Mouse (Mus musculus) heart, adult 2 months (tissue): Measurements from ENCODE around the gene Ciapin1. TPM values are rescaled to one million over a fixed set of nuclear protein-coding genes. Genes with fewer than 3 reads are reported as not detected.

Source experiments
- DNase-seq, 2 experiments: peaks; one replicate each; pipeline ENCODE4 v3.0.0; 2021
- H3K27ac ChIP-seq: fragments of 200-600 bp; 2 replicates; pipeline ENCODE4 v1.8.1; 2022
- H3K27me3 ChIP-seq: fragments of 200-500 bp; 2 replicates; pipeline ENCODE4 v1.6.1; 2012; ENCODE audit warnings: mild to moderate bottlenecking, low read length, inconsistent platforms, mixed read lengths; ENCODE audit not compliant: control insufficient read depth, insufficient read depth
- H3K36me3 ChIP-seq: fragments of 200-500 bp; 2 replicates; pipeline ENCODE4 v1.6.1; 2012; ENCODE audit warnings: low read length, inconsistent platforms; ENCODE audit not compliant: control insufficient read depth, insufficient read depth
- H3K4me1 ChIP-seq: fragments of 200-500 bp; 2 replicates; pipeline ENCODE4 v1.6.1; 2011; ENCODE audit warnings: low read length; ENCODE audit not compliant: control insufficient read depth, insufficient read depth
- H3K4me3 ChIP-seq: fragments of 200-600 bp; 2 replicates; pipeline ENCODE4 v1.8.1; 2022
- H3K79me2 ChIP-seq: fragments of 200-500 bp; replicated peaks from 2 replicates; pipeline ENCODE4 v1.6.1; 2012; ENCODE audit warnings: mild to moderate bottlenecking, inconsistent platforms, low read length, moderate library complexity, mixed read lengths; ENCODE audit not compliant: control insufficient read depth, insufficient read depth
- H3K9ac ChIP-seq: fragments of 200-500 bp; 2 replicates; pipeline ENCODE4 v1.6.1; 2012; ENCODE audit warnings: low read depth, mild to moderate bottlenecking, control low read depth, inconsistent platforms, low read length, mixed read lengths
- CTCF ChIP-seq: fragments of 200-600 bp; IDR thresholded peaks from 2 replicates; pipeline ENCODE4 v1.8.1; 2022; ENCODE audit warnings: antibody characterized with exemption, mild to moderate bottlenecking, moderate library complexity
- EP300 ChIP-seq: fragments of 200-500 bp; IDR thresholded peaks from 2 replicates; pipeline ENCODE4 v1.6.1; 2011; ENCODE audit warnings: low read depth, low read length, control low read depth; ENCODE audit not compliant: insufficient read depth
- POLR2A ChIP-seq: fragments of 200-500 bp; IDR thresholded peaks from 2 replicates; pipeline ENCODE4 v1.6.1; 2011; ENCODE audit warnings: mild to moderate bottlenecking, low read depth, low read length, control low read depth; ENCODE audit not compliant: insufficient read depth
- WGBS: fragments of 180-500 bp; shearing (Covaris S2); methylation state at CpG from one replicate; pipeline ENCODE4 v1.1.7; 2018; 5-methylcytosine and 5-hydroxymethylcytosine counted together
- intact Hi-C: fragments of 180-260 bp; cut with DNase I; formaldehyde crosslinking; loops from one replicate; pipeline ENCODE4 v1.15.1; 2025
- polyA plus RNA-seq: library from polyadenylated mRNA; depleted of rRNA; stranded (reverse); fragments of >200 nt; gene quantifications from 2 replicates; pipeline ENCODE4 v1.2.3, GENCODE M21; 2012
- total RNA-seq, 2 experiments: library from RNA; stranded (reverse); gene quantifications; 2 replicates each; pipeline ENCODE4 v1.2.3; 2021

The Ciapin1 gene
- total and polyA plus RNA-seq, 3 experiments = 57.2 to 98.6 (median 81.9) TPM

DNA sequence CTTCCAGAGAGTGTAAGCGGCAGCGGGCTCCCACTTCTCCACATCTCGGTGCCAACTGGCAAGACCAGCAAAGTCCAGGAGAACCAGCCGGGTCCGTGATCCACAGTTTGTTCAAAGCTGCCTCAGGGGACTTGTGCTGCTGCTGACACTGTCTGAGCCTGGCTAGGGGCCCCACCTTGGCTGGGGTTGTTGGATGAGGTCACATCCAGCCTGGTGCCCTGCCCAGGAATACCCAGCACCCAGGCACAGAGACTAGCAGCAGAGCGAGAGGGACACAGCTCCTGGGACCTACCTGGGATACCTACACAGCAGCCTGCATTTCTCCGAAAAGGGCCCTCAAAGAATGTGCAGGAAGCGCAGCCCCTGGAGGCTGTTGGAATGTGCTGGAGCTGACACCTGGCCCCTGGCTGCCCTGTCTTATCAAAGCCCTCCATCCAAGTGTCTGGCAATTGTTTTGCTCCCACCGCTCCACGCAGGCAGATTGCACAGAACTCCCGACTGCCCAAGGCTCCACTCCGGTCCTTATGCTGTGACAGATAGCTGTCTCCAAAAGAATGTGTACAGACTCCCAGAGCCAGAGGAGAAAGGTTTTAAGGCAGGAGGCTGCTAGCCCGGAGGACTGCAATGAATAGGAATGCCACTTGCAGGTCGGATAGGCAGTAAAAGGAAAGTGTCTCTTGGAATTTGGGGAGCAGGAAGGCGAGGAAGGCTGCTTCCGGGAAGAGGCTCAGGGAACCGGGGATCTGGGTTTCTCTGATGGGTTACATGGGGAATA is 37.1 kb upstream of the Ciapin1 start:
- DNase-seq = peak; percentile 48 to 55

DNA sequence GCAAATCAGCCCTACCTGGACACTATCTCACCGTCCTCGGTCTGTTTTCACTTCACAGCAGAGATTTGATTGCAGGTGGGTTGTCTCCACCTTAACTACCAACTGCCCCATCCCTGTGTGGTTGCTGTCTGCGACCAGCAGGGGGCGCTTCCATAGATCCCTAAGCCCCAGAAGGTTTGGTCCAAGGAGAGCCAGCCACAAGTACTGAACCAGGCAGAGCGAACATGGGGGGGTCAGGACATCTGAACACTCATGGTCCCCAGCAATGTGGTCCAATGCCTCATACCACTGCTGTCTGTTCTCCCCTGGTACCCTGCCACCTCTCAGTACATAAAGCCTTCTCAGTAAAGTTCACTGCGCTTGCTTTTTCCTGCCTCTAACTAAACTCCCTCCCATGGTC is 36.2 kb upstream of the Ciapin1 start:
- 6% methylated on average over 6 of the region's 6 CpGs for WGBS
- TF ChIP-seq CTCF = peak; percentile 96
- TF ChIP-seq EP300 = peak; percentile 74; the same call in 1 of the 2 replicates
- no peak for TF ChIP-seq POLR2A
- peak; percentile 80 to 83 for DNase-seq
- Histone ChIP-seq H3K4me3 (peak overlapping the region; percentile 58), H3K27me3 (no peaks in the 10 kb centered on the region), H3K79me2 (no peaks in the 10 kb centered on the region), H3K9ac (peak overlapping the region; percentile 66), H3K27ac (peak overlapping the region; percentile 88), H3K4me1 (peaks cover 17% of the 10 kb centered on the region), H3K36me3 (no peaks in the 10 kb centered on the region)
- intact Hi-C loops = loop anchor here (2.0 kb wide), 1 partner anchor 14 kb away; no protein-coding TSS in a partner anchor

More for the DNA sequence above, 37.1 kb upstream of the Ciapin1 start:
- Histone ChIP-seq H3K79me2 (no peaks in the 10 kb centered on the region), H3K36me3 (no peaks in the 10 kb centered on the region), H3K4me1 (peaks cover 11% of the 10 kb centered on the region), H3K9ac (peak overlapping the region; percentile 66), H3K27ac (peak overlapping the region; percentile 88), H3K27me3 (no peaks in the 10 kb centered on the region), H3K4me3 (peak overlapping the region; percentile 58)
- intact Hi-C loops = loop anchor here (1.0 to 2.0 kb wide), 2 partner anchors 14 to 33 kb away; no protein-coding TSS in a partner anchor
- WGBS = 4% methylated on average over 17 of the region's 17 CpGs
- TF ChIP-seq CTCF (no peak), EP300 (no peak), POLR2A (0 out of 2 replicates have a peak, but pooled peaks have one; percentile 7)

DNA sequence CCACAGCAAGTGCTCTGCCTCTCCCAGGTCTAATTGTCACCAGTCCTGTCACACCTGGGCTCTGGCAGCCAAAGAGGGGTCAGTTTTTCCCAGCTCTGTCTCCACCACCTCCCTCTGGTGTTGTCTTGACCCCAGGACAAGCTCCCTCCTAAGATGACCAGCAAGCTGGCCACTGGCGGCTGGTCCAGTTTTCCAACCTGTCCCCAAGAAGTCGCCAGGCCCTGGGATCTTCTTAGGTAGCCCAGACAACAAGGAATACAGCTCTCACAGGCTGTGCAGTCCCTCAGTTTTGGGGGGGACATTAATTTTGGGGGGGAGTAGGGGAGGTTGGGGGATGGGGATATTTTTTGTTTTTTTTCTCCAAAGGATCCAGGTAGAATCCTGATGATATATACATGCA is 34.4 kb upstream of the Ciapin1 start:
- H3K9ac ChIP-seq = no peak overlapping the region
- no peaks in the 10 kb centered on the region for H3K36me3 ChIP-seq
- peaks cover 19% of the 10 kb centered on the region for H3K4me1 ChIP-seq
- no peak for DNase-seq
- intact Hi-C loops = no loop called here
- no peak overlapping the region; the same call in 1 of the 2 replicates for H3K27ac ChIP-seq
- no peaks in the 10 kb centered on the region for H3K79me2 ChIP-seq
- no peak overlapping the region for H3K4me3 ChIP-seq
- WGBS = 72% methylated on average over 2 of the region's 2 CpGs
- no peaks in the 10 kb centered on the region for H3K27me3 ChIP-seq
- TF ChIP-seq POLR2A (no peak), EP300 (no peak), CTCF (no peak)

GRCm38 (mm10) chr8:94872156-94872555 is 34.0 kb upstream of the Ciapin1 start:
- DNase-seq = no peak
- intact Hi-C loops = no loop called here
- peaks cover 19% of the 10 kb centered on the region for H3K4me1 ChIP-seq
- no peaks in the 10 kb centered on the region for H3K79me2 ChIP-seq
- H3K9ac ChIP-seq = no peak overlapping the region
- no peaks in the 10 kb centered on the region for H3K27me3 ChIP-seq
- whole genome bisulfite sequencing = 56% methylated on average over 3 of the region's 3 CpGs
- H3K27ac ChIP-seq = peak overlapping the region; percentile 51
- H3K36me3 ChIP-seq = no peaks in the 10 kb centered on the region
- no peak overlapping the region for H3K4me3 ChIP-seq
- TF ChIP-seq EP300 (no peak), POLR2A (no peak)

DNA sequence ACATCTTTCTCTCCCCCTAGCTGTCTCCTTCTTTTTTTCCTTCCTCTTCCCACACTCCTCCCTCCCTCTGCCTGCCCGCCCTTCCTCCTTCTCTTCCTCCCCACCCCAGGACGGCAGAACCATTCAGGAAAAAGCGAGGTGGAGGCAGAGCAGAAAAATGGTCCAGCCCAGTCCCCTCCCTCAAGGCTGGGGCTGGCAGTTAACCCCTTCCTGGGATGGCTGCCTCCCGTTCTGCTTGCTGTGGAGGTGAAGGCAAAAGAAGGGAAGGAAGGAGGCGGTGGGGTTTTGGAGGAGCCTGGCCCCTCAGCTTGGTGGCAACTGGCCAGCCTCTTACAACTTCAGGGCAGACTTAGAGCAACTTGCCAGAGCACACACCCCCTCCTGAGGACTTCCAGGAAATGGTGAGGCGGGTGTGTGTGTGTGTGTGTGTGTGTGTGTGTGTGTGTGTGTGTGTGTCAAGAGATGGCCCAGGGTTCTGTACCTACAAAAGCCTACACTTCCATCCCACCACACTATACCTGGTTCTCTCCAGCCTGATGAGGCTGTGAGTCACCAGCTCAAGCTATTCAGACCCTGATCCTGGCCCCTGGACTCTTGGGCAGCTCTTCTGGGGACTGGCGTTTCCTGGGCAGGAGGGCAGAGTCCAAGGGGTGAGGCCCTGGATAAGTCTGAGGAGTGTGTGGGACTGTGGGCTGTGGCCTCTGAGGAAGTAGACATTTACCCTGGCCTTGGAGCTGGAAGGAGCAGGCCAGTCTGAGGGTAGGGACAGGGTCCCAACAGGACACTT is 33.1 kb upstream of the Ciapin1 start:
- Histone ChIP-seq H3K36me3 (no peaks in the 10 kb centered on the region), H3K27me3 (no peaks in the 10 kb centered on the region), H3K9ac (peak overlapping the region; percentile 38), H3K4me3 (peak overlapping the region; percentile 29), H3K27ac (peak overlapping the region; percentile 65), H3K79me2 (no peaks in the 10 kb centered on the region), H3K4me1 (peaks cover 15% of the 10 kb centered on the region)
- intact Hi-C loops = no loop called here
- DNase-seq = peak; percentile 74 to 79
- TF ChIP-seq CTCF = no peak
- TF ChIP-seq EP300 = no peak
- no peak for TF ChIP-seq POLR2A
- WGBS = 16% methylated on average over 7 of the region's 7 CpGs
